Mouse (Mus musculus) bone marrow macrophage, adult 2 months (primary cell): ENCODE results near the gene Atl1.

ENCODE experiments used
- CTCF ChIP-seq: IDR thresholded peaks from 2 replicates; pipeline ENCODE4 v1.5.1; 2012; ENCODE audit warnings: low read depth, mild to moderate bottlenecking, low read length, moderate library complexity
- POLR2A ChIP-seq: IDR thresholded peaks from 2 replicates; pipeline ENCODE4 v1.6.1; 2012; ENCODE audit warnings: mild to moderate bottlenecking, low read depth, low read length, borderline replicate concordance

- TF ChIP-seq CTCF (no peak), POLR2A (no peak)
Observed at GRCm38 (mm10) chr12:69907667-69908510, 15.5 kb downstream of the Atl1 start.
